Mouse (Mus musculus): Measurements from ENCODE around the gene Cd22. TPM values are rescaled to one million over a fixed set of nuclear protein-coding genes. Genes with fewer than 3 reads are reported as not detected.
A peak's percentile ranks its signal among the peaks of the same experiment; 100 is the strongest.
"Not testable (repeated sequence)": the region's sequence is repeated elsewhere in the genome, so short reads cannot be mapped to it uniquely, and the experiment has no call there.

The Cd22 gene
- polyA plus RNA-seq, 1 experiment: 0.58 TPM

DNA sequence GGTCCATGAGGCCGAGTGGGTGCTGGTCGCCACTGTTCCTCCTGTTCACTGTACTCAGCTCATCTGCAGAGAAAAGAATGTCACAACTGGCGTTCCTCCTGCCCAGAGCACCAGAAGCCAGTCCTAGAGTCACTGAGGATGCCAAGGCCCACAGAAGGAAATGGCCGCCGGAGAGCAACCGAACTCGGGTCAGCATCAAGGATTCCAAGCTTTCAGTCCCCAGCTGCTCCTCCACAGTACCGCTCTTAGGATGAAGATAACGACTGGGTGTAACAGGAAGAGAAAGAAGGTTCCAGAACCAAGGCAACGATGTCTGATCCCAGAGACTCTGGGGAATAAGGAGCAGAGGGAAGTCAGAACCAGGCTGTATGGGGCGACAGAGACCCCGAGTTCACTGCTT lies 18.7 kb downstream of the Cd22 start, which contains the start of gene Ffar1:
TSS of gene Ffar1 (minus strand) at position 101 of the 400 bp plus-strand sequence.
- no peak for DNase-seq (ENCODE audit: low spot score)

DNA sequence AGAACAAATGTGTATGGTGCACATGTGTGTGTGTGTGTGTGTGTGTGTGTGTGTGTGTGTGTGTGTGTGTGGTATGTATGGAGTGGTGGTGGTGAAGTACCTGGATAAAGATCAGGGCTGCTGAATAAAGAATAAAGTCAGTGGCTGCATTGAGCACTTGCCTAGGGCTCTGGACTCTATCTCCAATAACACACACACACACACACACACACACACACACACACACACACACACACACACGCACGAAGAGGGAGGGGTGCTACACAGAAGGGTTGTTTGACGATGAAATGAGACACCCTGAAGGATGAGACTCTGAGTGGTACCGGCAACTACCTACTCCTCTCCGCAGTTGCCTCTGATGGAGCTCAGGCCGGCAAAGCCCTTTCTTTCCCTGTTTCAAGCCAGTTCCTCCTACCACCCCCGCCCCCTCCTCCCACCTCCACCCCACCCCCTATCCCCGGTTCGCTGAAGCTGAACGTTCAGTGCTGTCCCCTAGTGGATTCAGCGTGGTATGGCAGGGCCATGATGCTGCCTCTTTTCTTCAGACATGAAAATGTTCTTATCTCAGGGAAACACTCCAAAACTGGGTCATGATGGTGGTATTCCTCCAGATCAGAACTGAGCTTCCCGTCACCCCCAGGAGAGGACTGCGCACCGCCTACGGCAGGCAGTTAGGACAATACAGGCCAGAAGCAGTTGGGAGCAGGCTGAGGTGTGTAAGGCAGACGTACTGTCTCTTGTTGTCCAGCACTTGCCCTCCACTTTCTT lies 20.3 kb downstream of the Cd22 start:
- no peak for DNase-seq (ENCODE audit: low spot score)

DNA sequence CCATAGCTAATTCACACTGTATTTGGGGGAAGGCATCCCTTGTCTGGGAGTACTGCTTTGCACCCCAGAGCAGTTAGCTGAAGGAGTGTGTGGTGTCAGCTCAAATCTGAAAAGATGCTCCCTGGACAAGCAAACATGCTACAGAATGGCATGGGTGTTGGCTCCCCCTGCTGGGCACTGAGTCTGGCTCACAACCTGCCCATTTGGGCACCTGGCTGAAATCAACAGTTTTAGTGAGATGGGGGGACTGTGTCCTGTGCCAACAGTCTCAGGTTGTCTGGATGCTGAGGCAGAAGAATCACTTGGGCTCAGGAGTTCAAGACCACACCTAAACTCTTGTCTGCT lies 20.9 kb downstream of the Cd22 start:
- peak; percentile 59 for DNase-seq (ENCODE audit: low spot score)

DNA sequence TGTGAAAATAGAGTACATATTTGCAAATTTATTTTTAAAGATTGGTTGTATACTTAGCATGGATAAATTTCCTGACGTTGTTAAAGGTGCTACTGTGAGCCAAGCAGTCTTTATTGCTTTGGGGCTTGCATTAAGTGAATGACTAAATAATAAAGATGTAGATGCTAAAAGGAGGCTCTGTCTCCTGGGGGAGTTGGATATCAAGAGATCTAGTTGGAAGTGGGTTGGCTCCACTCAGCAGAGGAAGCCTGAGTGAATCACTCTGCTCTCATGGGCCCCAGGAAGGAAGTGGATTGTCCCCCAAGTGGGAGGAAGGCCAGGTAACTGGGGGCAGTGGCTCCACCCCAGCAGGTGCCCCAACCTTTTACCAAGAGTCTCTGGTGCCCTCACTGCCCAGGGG lies 22.4 kb downstream of the Cd22 start:
- DNase-seq (ENCODE audit: low spot score): no peak

DNA sequence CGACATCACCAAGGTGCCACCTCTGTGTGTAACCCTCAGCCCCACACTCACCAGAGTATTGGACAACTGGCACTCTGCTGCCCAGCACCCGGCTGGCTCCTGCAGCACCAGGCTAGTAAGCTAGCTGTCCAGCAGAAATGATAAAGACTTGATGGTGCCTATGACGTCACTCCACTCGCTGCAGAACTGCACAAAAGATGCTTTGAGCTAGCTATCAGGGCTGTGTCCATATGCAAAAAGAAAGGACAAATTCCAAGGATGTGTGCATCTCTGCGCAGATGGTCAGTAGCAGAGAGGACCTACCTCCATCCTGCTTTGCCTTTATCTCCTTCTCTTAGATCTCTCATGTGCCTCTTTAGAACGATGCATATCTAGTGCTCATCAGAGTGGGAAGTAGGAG lies 24.1 kb downstream of the Cd22 start, which contains the start of gene Ffar3:
TSS of gene Ffar3 (minus strand) at position 101 of the 400 bp plus-strand sequence.
- DNase-seq (ENCODE audit: low spot score): no peak

DNA sequence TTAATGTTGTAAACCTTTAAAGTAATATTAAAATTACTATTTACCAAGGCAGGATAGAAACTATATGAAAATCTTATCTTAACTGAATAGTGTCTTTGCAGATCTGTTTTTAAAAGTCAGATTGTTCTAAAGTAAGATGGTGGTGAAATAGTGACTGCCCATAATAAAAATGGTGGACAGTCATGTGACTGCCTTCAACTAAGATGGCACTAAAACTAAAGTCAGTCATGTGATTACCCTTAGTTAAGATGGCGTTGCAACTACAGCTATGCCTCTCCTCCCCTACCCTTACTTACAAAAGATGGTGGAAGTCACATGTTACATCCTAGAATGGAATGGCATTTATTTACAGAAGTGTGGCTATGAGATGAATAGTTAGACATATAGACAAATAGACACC lies 28.7 kb downstream of the Cd22 start:
- DNase-seq (ENCODE audit: low spot score): no peak

DNA sequence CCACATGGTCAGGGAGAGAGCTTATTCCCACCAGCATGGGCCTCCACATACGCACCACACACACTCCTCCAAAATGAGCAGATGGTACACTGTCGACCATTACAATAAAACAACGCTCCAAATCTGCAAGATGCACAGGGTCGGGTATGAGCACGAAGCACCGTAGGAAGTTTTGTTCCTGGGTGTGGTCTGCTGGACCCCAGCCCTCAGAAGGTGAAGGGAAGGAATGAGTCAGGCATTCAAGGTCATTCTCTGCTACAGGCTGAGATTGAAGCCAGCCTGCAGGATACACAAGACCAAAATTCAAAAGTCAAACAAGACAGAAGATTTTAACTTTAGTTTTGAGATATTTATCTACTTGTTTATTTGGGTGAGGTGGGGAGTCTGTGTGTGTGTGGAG lies 32.2 kb downstream of the Cd22 start:
- no peak for DNase-seq (ENCODE audit: low spot score)

DNA sequence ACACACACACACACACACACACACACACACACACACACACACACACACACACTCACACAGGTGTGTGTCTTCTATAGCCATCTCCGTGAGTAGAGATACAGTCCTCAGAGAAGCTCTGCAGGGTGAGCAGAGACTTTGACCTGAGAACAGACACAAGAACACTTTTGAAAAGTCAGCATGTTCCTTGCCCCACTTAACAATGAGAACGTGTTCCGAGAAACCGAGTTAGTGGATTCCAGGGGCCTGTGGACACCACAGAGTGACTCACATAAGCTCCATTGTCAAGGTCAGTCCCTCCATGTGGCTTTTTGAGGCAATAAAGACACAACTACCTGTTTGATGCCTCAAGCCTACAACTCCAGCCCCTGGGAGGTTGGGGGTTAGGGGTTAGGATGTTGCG lies 32.8 kb downstream of the Cd22 start:
- no peak for DNase-seq (ENCODE audit: low spot score)

DNA sequence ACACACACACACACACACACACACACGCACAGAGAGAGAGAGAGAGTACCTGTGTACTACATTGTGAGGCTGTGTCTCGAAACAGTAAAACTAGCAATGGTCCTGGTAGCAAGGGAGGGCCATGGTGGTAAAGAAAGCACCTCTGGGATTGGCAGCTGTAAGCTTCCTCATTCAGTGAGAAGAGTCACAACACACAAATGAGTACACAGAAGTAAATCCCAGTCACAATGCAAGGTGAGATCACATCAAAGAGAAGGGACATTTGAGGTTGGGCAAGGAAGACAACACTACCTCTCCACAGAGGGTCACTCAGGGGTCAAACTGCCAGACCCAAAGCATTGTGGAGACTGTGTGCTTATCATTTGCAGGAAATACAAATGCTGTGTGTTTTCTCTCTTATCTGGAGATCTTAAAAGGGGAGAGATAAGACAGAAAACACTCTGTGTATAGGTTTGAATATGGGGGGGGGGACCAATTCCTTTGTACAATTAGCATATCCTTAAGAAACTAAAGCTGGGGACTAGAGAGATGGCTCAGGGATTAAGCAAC lies 33.6 kb downstream of the Cd22 start:
- no peak for DNase-seq (ENCODE audit: low spot score)

DNA sequence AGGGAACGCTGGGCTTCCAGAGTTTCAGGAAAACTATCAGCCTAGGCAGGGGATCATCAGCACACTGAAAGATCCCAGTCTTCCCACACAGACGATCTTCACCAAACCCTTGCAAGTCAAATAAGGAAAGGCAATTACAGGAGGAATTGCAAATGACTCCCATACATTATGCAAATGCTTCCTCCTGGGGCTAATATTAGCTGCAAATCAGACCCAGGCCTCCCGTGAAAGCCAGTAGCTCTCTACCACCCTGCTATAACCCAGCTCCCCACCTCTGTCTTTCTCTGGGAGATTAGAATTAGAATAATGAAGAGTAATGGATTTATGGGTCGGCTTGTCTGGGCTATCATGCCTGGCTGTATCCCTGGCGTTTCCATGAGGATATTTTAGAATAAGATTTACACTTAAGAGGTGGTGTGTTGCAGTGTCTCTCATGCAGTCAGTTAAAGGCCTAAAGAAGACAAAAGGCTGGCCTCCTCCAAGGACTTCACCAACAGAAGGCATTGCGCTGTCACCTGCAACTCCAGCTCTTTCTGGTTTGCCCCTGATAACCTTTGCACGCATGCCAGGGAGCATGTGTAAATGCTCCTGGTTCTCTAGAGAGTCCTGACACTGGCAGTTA lies 35.4 kb downstream of the Cd22 start:
- no peak for DNase-seq (ENCODE audit: low spot score)

DNA sequence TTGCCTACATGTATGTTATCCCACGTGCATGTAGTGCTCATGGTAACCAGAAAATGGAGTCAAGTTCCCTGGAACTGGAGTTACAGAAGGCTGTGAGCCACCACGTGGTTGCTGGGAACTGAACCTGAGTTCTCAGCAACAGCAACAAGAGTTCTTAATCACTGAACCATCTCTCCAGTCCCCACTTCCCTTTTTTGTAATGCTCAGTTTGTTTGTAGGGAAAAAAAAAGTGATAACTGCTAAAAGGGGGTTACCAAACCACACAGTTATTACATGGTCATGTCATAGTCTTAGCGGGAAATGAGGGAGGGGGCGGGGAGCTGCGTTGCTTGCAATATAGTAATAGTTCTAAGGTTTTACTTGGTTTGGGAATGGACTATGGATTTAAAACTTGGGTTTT lies 38.0 kb downstream of the Cd22 start:
- DNase-seq (ENCODE audit: low spot score): no peak

DNA sequence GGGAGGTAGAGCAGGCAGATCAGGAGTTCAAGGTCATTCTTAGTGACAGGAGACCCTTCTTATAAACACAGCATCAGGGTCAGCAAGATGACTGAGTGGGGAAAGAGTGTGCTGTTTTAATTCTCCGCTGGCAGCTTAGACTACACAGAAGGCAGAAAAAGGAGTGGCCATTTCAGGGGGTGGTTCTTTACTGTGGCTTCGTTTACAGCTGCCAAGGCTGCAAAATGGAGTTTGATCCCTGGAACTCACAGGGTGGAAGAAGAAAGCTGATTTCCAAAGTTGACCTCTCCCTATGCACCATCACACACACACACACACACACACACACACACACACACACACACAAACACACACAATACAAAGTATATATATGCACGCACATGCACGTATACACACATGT lies 38.8 kb downstream of the Cd22 start:
- no peak for DNase-seq (ENCODE audit: low spot score)

DNA sequence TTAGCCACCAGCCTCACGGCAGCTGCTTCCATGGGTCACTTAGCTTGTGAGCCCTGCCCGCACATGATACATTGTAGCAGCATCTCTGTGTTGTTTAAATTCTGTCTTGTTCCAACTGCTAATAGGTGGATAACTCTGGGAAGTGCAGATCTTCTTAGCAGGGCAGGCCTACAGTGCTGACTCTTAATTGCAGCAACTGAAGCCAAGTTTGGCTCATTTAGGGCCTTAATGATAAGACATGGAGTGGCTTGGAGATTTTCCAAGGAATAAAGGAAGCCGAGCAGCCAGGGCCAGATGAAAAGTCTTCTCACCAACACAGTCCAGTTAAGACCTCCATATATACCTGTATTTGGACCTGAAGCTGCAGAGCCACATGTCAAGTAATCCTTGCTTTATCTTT lies 39.8 kb downstream of the Cd22 start:
- no peak for DNase-seq (ENCODE audit: low spot score)

DNA sequence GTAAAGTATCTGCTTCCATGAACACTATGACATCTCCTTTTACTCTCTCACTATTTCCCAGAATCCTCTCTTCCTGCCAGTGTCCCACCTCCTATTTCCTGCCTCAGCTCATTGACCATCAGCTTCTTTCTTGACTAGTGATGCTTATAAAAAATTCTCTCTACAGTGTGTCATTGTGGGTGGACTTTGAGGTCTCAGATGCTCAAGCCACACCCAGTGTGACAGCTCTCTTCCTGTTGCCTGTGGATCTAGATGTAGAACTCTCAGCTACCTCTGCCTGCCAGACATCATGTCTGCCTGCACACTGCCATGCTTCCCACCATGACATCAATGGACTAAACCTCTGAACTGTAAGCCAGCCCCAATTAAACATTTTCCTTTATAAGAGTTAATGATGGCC lies 42.9 kb downstream of the Cd22 start:
- no peak for DNase-seq (ENCODE audit: low spot score)

DNA sequence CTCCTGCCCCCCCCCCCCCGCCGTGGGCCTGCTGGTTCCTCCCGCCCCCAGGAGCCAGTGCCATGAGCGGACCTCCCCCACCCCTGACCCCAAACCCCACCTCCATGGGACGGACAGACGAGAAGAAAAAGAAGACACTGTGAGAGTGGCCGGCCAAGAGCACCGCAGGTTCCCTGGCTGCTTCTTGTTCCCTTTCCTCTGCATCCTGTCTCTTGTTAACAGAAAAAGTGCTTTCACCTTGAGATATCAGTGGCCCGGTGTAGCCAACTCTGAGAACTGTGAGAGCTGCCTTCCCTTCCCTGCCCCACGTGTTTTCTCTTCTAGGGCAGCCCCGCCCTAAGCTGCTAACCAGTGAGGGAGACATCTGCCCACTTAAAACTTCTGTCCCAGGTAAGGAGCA lies 47.5 kb downstream of the Cd22 start:
- not testable (repeated sequence) for DNase-seq (ENCODE audit: low spot score)

DNA sequence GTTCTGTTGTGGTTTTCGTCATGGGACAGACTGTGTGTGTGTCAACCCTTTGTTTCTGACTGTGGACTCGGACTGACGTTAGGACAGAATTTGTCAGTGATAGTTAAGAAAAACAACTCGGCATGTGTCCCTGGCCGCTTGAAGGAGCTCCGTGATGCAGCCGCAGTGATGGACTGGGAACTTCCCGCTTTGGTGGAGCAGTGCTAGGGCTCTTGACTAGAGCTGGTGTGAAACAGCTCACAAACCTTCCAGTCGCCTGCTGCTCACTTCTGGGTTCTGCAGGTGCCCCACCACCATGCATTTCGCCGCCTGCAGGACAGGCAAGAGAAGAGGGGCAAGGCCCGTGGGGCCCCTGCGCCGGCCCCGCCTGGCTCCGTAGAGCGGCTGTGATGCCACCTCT lies 47.9 kb downstream of the Cd22 start:
- DNase-seq (ENCODE audit: low spot score): no peak

DNA sequence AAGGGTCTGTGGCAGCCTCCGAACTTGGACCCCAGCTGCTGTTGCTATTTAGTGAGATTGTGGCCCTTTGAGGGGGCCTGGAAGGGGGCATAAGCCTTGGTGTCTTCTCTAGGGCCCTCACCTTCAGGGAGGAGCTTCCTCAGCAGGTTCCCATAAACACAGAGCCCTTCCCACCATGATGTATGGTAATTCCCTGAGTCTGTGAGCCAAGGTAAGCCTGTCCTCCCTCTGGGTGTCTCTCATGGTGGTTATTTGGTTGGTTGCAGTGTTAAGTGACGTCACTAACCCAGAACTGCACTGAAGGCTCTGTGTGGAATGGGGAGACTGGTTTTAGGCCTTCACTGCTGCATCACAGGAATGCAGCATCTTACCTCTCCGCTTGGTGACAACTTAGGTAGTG lies 50.7 kb downstream of the Cd22 start:
- DNase-seq (ENCODE audit: low spot score): no peak

DNA sequence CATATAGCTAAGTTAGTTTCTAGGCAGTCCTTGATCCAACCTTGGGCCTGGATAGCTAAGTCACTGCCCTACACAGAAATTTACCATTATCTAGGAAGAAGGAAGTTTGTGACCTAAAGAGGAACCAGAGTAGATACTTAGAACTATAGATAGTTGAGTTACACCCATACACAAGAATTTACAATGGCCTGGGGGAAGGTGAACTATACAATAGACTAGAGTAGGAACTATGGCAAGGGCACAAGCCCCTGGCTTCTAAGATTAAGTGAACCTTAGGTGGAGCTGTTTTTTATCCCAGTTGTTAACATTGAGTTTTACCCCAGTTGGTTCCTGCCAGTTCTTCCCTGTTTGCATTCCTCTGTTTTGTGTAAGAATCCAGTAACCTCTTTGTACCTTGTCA lies 51.3 kb downstream of the Cd22 start:
- DNase-seq (ENCODE audit: low spot score): not testable (repeated sequence)

DNA sequence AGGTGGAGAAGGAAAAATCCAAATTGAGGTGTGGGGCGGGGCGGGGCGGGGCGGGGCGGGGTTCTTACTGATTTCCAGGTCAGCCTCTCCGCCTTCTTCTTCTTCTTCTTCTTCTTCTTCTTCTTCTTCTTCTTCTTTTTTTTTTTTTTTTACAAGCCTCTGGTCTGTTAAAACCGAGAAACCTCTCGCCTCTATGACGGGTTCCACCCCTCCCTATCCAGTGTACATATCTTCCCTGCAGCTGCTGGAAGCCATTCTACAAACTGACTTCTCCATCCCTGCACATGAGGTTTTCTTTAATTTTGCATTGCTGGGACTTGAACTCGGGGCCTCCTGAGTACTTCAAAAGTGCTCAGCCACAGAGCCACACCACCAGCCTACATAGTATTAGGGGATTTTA lies 53.5 kb downstream of the Cd22 start:
- DNase-seq (ENCODE audit: low spot score): no peak

DNA sequence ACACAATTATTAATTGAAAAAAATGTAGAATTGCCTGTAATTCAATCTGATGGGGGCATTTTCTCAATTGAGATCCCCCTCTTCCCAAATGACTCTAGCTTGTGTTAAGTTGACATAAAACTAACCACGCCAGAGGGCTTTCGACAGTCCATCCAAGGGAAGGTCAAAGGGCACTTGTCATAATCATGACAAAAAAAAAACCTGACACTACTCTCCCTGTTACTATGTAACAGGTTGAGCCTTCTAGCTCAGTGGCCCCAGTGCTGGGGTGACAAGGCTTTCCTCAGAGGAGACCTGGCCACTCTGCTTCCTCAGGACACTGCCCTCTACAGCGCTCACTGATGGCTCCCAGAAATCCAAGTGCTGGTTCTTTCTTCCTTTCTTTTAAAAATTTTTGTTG lies 55.8 kb downstream of the Cd22 start:
- no peak for DNase-seq (ENCODE audit: low spot score)

DNA sequence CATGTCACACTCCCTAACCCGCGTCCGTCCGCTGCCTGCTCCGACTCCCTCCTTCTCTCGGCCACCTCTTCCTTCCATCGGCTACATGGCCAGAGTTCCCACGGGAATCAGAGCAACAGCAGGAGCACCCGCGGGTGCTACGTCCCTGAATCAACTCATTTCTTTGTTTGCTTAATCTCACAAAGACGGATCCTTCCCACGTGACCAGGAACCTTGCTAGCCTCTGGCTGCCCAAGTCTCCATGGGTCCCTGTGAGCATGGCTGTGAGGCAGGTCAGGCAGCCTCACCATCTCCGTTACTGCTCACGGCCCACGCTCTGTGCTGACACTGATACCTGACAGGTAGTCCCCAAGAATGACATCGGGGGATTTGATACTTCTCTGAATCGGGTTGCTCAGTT lies 56.5 kb downstream of the Cd22 start, which contains the start of gene Ffar2:
TSS of gene Ffar2 (minus strand) at position 101 of the 400 bp plus-strand sequence.
- no peak for DNase-seq (ENCODE audit: low spot score)

DNA sequence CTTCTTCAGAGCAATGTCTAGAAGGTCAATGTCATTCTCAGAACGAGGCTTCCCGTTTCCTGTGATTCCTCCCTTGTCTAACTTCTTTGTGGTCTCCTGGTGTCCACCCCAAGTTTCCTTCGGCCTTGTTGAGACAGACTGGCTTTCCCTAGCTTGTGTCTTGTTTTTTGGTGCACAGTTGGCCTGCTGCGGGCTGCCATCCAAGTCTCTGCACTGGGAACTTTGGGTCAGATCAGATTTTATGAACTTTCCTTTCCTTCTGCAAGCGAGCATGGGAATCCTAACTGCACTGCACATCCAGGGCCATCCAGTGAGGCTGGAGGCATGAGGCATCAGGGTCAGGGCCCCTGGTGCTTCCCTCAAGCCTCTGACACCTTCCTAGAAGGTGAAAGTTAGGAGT lies 58.6 kb downstream of the Cd22 start:
- no peak for DNase-seq (ENCODE audit: low spot score)

DNA sequence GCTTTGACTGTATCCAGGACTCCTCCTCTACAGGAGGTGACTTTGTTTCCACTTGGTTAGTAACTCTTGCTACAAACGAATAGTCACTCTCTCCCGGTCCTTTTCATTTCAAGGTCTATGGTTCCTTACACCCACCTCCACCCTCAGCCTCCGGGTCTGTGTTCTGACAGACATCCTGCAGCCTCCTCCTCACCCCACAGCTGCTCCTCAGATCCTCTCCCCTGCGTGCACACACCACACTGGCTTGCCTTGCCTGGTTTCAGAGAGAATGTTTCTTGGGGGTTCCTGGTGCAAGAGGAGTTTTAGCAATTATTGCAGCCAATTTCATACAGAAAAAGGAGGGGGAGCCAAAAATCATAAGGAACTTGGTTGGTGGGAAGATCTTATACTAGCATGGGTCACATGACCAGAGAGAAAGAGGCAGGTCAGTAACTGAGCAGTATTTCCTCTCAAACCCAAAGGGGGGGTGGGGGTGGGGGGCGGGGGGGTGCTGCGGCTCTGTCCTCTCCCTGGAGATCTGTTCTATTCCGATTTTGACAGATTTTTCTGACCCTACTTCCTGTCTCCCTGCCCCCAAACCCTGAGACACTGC lies 59.2 kb downstream of the Cd22 start:
- DNase-seq (ENCODE audit: low spot score): no peak

All from urinary bladder, adult 2 months (tissue).